Comparison of ENCODE assay signal across 8 mouse cellular contexts in the genomic region with DNA sequence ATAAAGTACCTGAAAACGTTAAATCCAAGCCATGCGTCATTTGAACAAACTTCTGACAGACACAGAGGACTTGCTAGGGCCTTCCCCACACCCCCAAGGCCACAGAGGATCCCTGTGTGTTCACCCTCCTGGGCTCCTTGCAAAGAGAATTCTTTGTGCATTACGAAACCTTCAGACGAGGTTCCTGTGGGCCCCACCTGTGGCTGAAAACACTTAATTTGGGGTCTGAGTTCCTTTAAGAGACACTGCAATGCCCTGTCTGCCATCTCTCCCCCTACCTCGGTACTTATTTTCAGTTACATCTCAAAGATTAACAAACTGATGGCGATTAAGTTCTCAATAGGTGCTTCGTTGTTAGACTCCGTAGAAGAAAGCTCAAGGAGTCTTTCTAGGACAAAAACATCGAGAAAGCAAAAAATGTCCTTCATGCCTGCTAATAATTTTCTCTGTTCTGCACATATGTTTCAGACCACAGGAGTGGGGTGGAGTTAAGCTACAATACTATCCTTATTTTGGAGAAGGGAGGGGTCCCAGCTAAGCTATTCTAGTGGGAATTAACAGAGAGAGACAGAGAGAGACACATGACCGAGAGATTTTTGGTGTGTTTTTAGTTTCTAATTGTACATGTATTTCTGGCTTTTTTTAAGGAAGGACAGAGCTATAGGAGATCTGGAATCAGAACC.
DNase-seq lines count a peak whose midpoint lies in the region; ATAC-seq and TF ChIP-seq lines count a peak whose summit lies in the region.

No protein-coding gene starts in this region.

- TF ChIP-seq POLR2A in thymus, adult 2 months (IDR thresholded peaks at IDR 0.05; ENCODE audit: control insufficient read depth, extremely low read depth, insufficient read depth, low read length, poor library complexity): no peak

- H3K27me3 ChIP-seq in embryonic facial prominence, embryonic 14.5 days (replicated peaks; ENCODE audit: control insufficient read depth, insufficient read depth, low read length): no peaks in the 10 kb centered on the region
- no peaks in the 10 kb centered on the region for H3K27me3 ChIP-seq in hindbrain, postnatal 0 days (ENCODE audit: insufficient read depth, low read length)
- no peaks in the 10 kb centered on the region for H3K27me3 ChIP-seq in midbrain, postnatal 0 days (ENCODE audit: insufficient read depth, low read length)
- H3K27me3 ChIP-seq in thymus, adult 2 months (ENCODE audit: control insufficient read depth, insufficient read depth, low read length): no peaks in the 10 kb centered on the region

- peak overlapping the region; percentile 94 for H3K27ac ChIP-seq in embryonic facial prominence, embryonic 14.5 days (replicated peaks; ENCODE audit: low read depth, low read length)
- peak overlapping the region; percentile 38; the same call in 1 of the 2 replicates for H3K27ac ChIP-seq in hindbrain, postnatal 0 days
- no peak overlapping the region for H3K27ac ChIP-seq in midbrain, postnatal 0 days (ENCODE audit: low read depth, low read length)
- no peak overlapping the region for H3K27ac ChIP-seq in thymus, adult 2 months (ENCODE audit: control insufficient read depth, insufficient read depth, low read length)

- H3K4me1 ChIP-seq in embryonic facial prominence, embryonic 14.5 days (ENCODE audit: control insufficient read depth, insufficient read depth, low read length): peaks cover 36% of the 10 kb centered on the region
- H3K4me1 ChIP-seq in hindbrain, postnatal 0 days (ENCODE audit: insufficient read depth, low read length): peaks cover 13% of the 10 kb centered on the region
- H3K4me1 ChIP-seq in midbrain, postnatal 0 days (ENCODE audit: insufficient read depth, low read length): peaks cover 8% of the 10 kb centered on the region; the same call in 1 of the 2 replicates
- H3K4me1 ChIP-seq in thymus, adult 2 months (replicated peaks; ENCODE audit: control insufficient read depth, insufficient read depth, low read length): no peaks in the 10 kb centered on the region

- H3K4me3 ChIP-seq in embryonic facial prominence, embryonic 14.5 days (ENCODE audit: low read depth, low read length): peak overlapping the region; percentile 25
- H3K4me3 ChIP-seq in hindbrain, postnatal 0 days (ENCODE audit: low read length): peak overlapping the region; percentile 27
- peak overlapping the region; percentile 32 for H3K4me3 ChIP-seq in midbrain, postnatal 0 days (ENCODE audit: low read depth, low read length)
- H3K4me3 ChIP-seq in thymus, adult 2 months (ENCODE audit: control insufficient read depth, insufficient read depth, low read length): no peak overlapping the region

- TF ChIP-seq CTCF in hindbrain, postnatal 0 days (IDR thresholded peaks at IDR 0.05; ENCODE audit: low read depth): no peak
- TF ChIP-seq CTCF in midbrain, postnatal 0 days (IDR thresholded peaks at IDR 0.05): no peak
- no peak for TF ChIP-seq CTCF in thymus, adult 2 months (IDR thresholded peaks at IDR 0.05; ENCODE audit: borderline replicate concordance, control insufficient read depth, extremely low read depth, insufficient read depth, low read length, poor library complexity)

- H3K9me3 ChIP-seq in embryonic facial prominence, embryonic 14.5 days (ENCODE audit: control insufficient read depth, low read length): no peaks in the 10 kb centered on the region; the same call in 1 of the 2 replicates
- no peaks in the 10 kb centered on the region for H3K9me3 ChIP-seq in hindbrain, postnatal 0 days (ENCODE audit: low read length)
- H3K9me3 ChIP-seq in midbrain, postnatal 0 days (ENCODE audit: low read length): no peaks in the 10 kb centered on the region

- peak; percentile 60 for ATAC-seq in embryonic facial prominence, embryonic 14.5 days (ENCODE audit: low read depth)
- ATAC-seq in hindbrain, postnatal 0 days: peak; percentile 32; the same call in 1 of the 2 replicates
- ATAC-seq in midbrain, postnatal 0 days (ENCODE audit: low FRiP score): no peak
- no peak for ATAC-seq in erythroid progenitor cell, adult 5-6 weeks (replicated peaks; ENCODE audit: low FRiP score, poor library complexity, severe bottlenecking)

- H3K9ac ChIP-seq in embryonic facial prominence, embryonic 14.5 days (ENCODE audit: low read depth, low read length): peak overlapping the region; percentile 53; the same call in 1 of the 2 replicates
- H3K9ac ChIP-seq in hindbrain, postnatal 0 days (replicated peaks; ENCODE audit: low read length): peak overlapping the region; percentile 17; the same call in 1 of the 2 replicates
- 0 out of 2 replicates have a peak overlapping the region, but pooled peaks have one; percentile 26 for H3K9ac ChIP-seq in midbrain, postnatal 0 days (replicated peaks; ENCODE audit: low read length, poor library complexity, severe bottlenecking)

- H3K4me2 ChIP-seq in embryonic facial prominence, embryonic 14.5 days (ENCODE audit: low read depth, low read length): peak overlapping the region; percentile 57
- H3K4me2 ChIP-seq in hindbrain, postnatal 0 days (ENCODE audit: low read depth, low read length): peak overlapping the region; percentile 63
- H3K4me2 ChIP-seq in midbrain, postnatal 0 days (ENCODE audit: low read depth, low read length, poor library complexity, severe bottlenecking): peak overlapping the region; percentile 64

- 2% methylated on average over 10 of the region's 10 CpGs for WGBS in embryonic facial prominence, embryonic 14.5 days
- WGBS in hindbrain, postnatal 0 days: 22% methylated on average over 10 of the region's 10 CpGs
- WGBS in midbrain, postnatal 0 days: 23% methylated on average over 10 of the region's 10 CpGs
- 31% methylated on average over 10 of the region's 10 CpGs for WGBS in thymus, adult 2 months

- DNase-seq in kidney, adult 18-20 months: peak; percentile 4
- DNase-seq in kidney, adult 11 months: no peak
- DNase-seq in embryonic facial prominence, embryonic 14.5 days (ENCODE audit: low spot score): peak; percentile 70
- DNase-seq in hindbrain, postnatal 0 days (ENCODE audit: low spot score): no peak
- DNase-seq in midbrain, postnatal 0 days (ENCODE audit: low spot score): no peak
- DNase-seq in natural killer cell, adult 2 months (ENCODE audit: low spot score in 2 of 2): no peak
- no peak for DNase-seq in thymus, adult 2 months

- no peaks in the 10 kb centered on the region for H3K36me3 ChIP-seq in embryonic facial prominence, embryonic 14.5 days (ENCODE audit: control insufficient read depth, insufficient read depth, low read length)
- H3K36me3 ChIP-seq in hindbrain, postnatal 0 days (ENCODE audit: insufficient read depth, low read length): no peaks in the 10 kb centered on the region
- H3K36me3 ChIP-seq in midbrain, postnatal 0 days (ENCODE audit: insufficient read depth, low read length): no peaks in the 10 kb centered on the region
- H3K36me3 ChIP-seq in thymus, adult 2 months (ENCODE audit: control insufficient read depth, insufficient read depth, low read length): no peaks in the 10 kb centered on the region

Comparison
In these comparisons a context has a peak if more than half of its experiments do, and no peak if none do; other contexts are left out.
1. DNase-seq: peak in kidney, adult 18-20 months (single experiment) and embryonic facial prominence, embryonic 14.5 days (single experiment); none in kidney, adult 11 months (single experiment), hindbrain, postnatal 0 days (single experiment), midbrain, postnatal 0 days (single experiment), natural killer cell, adult 2 months (0 of 2) and thymus, adult 2 months (single experiment).
2. ATAC-seq: peak in embryonic facial prominence, embryonic 14.5 days (single experiment) and hindbrain, postnatal 0 days (single experiment); none in midbrain, postnatal 0 days (single experiment) and erythroid progenitor cell, adult 5-6 weeks (single experiment).
3. H3K27ac ChIP-seq: peak in embryonic facial prominence, embryonic 14.5 days (single experiment) and hindbrain, postnatal 0 days (single experiment); none in midbrain, postnatal 0 days (single experiment) and thymus, adult 2 months (single experiment).
4. Peak in every context shown above with its lines, with median percentiles within 50 percentile points of each other: H3K4me2 ChIP-seq and H3K9ac ChIP-seq.